Mouse (Mus musculus) mouse trophoblast stem cell (cell line): ENCODE measurements at regions not wholly inside any gene's neighbourhood (a gene's known extent, or its start where the extent isn't known, plus 50 kb on each side); places are given as distances from the start of the nearest gene placed in this dataset.

ENCODE experiments used
- in situ Hi-C, 2 experiments: fragments of 300-500 bp; cut with MseI, MboI; formaldehyde crosslinking; loops; 2 replicates in 1 of 2; 3 replicates in 1 of 2; pipeline ENCODE4 v1.15.1; 2025

- in situ Hi-C loops = loop anchor here in 1 of 2 experiments (25.0 kb wide), 1 partner anchor 936 kb away; the partner anchor contains the start of gene Igfbp3
These were observed 515.9 kb downstream of the Tns3 start for GRCm38 (mm10) chr11:8148485-8148825.

GRCm38 (mm10) chr11:8147790-8148484 is 516.4 kb downstream of the Tns3 start:
- in situ Hi-C loops = loop anchor here in 1 of 2 experiments (25.0 kb wide), 1 partner anchor 936 kb away; the partner anchor contains the start of gene Igfbp3

GRCm38 (mm10) chr11:8137366-8137765 is 527.0 kb downstream of the Tns3 start:
- in situ Hi-C loops = loop anchor here in 1 of 2 experiments (25.0 kb wide), 1 partner anchor 925 kb away; the partner anchor contains the start of gene Igfbp3

GRCm38 (mm10) chr11:8136666-8137065 is 527.7 kb downstream of the Tns3 start:
- in situ Hi-C loops = loop anchor here in 1 of 2 experiments (25.0 kb wide), 1 partner anchor 924 kb away; the partner anchor contains the start of gene Igfbp3

- in situ Hi-C loops = no loop called here
These were observed 555.0 kb downstream of the Tns3 start for GRCm38 (mm10) chr11:8109286-8109685.

- in situ Hi-C loops = no loop called here
These were observed 563.2 kb downstream of the Tns3 start for GRCm38 (mm10) chr11:8101091-8101490.

- in situ Hi-C loops = no loop called here
These were observed 580.0 kb downstream of the Tns3 start for GRCm38 (mm10) chr11:8084328-8084727.

GRCm38 (mm10) chr11:8082811-8083210 is 581.5 kb downstream of the Tns3 start:
- in situ Hi-C loops = no loop called here

GRCm38 (mm10) chr11:8073321-8073720 is 591.0 kb downstream of the Tns3 start:
- in situ Hi-C loops = no loop called here

GRCm38 (mm10) chr11:8068873-8069272 is 595.5 kb downstream of the Tns3 start:
- in situ Hi-C loops = no loop called here

- in situ Hi-C loops = no loop called here
These were observed 597.0 kb downstream of the Tns3 start for GRCm38 (mm10) chr11:8067330-8067729.

- in situ Hi-C loops = no loop called here
These were observed 598.5 kb downstream of the Tns3 start for GRCm38 (mm10) chr11:8065811-8066210.

- in situ Hi-C loops = no loop called here
These were observed 599.2 kb downstream of the Tns3 start for GRCm38 (mm10) chr11:8065086-8065485.

- in situ Hi-C loops = no loop called here
These were observed 602.3 kb downstream of the Tns3 start for GRCm38 (mm10) chr11:8061989-8062388.

- in situ Hi-C loops = no loop called here
These were observed 602.8 kb downstream of the Tns3 start for GRCm38 (mm10) chr11:8061573-8061972.

GRCm38 (mm10) chr11:8051499-8051898 is 612.8 kb downstream of the Tns3 start:
- in situ Hi-C loops = no loop called here

GRCm38 (mm10) chr11:8045086-8045485 is 619.2 kb downstream of the Tns3 start:
- in situ Hi-C loops = no loop called here

GRCm38 (mm10) chr11:8030119-8030518 is 634.2 kb downstream of the Tns3 start:
- in situ Hi-C loops = no loop called here

- in situ Hi-C loops = no loop called here
These were observed 656.5 kb downstream of the Tns3 start for GRCm38 (mm10) chr11:8007801-8008200.

- in situ Hi-C loops = no loop called here
These were observed 683.3 kb downstream of the Tns3 start for GRCm38 (mm10) chr11:7981031-7981430.

GRCm38 (mm10) chr11:7975845-7976244 is 688.5 kb downstream of the Tns3 start:
- in situ Hi-C loops = no loop called here

- in situ Hi-C loops = no loop called here
These were observed 714.4 kb downstream of the Tns3 start for GRCm38 (mm10) chr11:7949931-7950330.

GRCm38 (mm10) chr11:7949201-7949875 is 715.0 kb downstream of the Tns3 start:
- in situ Hi-C loops = no loop called here
